Mouse (Mus musculus) hindbrain, postnatal 0 days (tissue): ENCODE results near the gene Tab1. TPM values are rescaled to one million over a fixed set of nuclear protein-coding genes. Genes with fewer than 3 reads are reported as not detected.

Source experiments
- ATAC-seq: fragments of 200-750 bp; cut with Nextera tagmentation; 2 replicates; pipeline ENCODE4 v1.8.0; 2017; ENCODE audit warnings: mild to moderate bottlenecking, moderate TSS enrichment, moderate library complexity
- DNase-seq: peaks from one replicate; pipeline ENCODE4 v3.0.0-alpha.2; 2015; ENCODE audit warnings: low spot score
- H3K27ac ChIP-seq: fragments of 300-500 bp; sonication (generic); 2 replicates; pipeline ENCODE4 v1.5.1; 2014; ENCODE audit warnings: mild to moderate bottlenecking
- H3K27me3 ChIP-seq: fragments of 300-500 bp; sonication (generic); 2 replicates; pipeline ENCODE4 v1.6.1; 2014; ENCODE audit warnings: low read length, mixed read lengths; ENCODE audit not compliant: insufficient read depth
- H3K36me3 ChIP-seq: fragments of 300-500 bp; sonication (generic); 2 replicates; pipeline ENCODE4 v1.6.1; 2014; ENCODE audit warnings: low read length, mixed read lengths; ENCODE audit not compliant: insufficient read depth
- H3K4me1 ChIP-seq: fragments of 300-500 bp; sonication (generic); 2 replicates; pipeline ENCODE4 v1.6.1; 2014; ENCODE audit warnings: antibody characterized with exemption, low read length, mixed read lengths; ENCODE audit not compliant: insufficient read depth
- H3K4me2 ChIP-seq: fragments of 300-500 bp; sonication (generic); 2 replicates; pipeline ENCODE4 v1.6.1; 2014; ENCODE audit warnings: low read depth, mild to moderate bottlenecking, low read length, moderate library complexity, mixed read lengths
- H3K4me3 ChIP-seq: fragments of 300-500 bp; sonication (generic); 2 replicates; pipeline ENCODE4 v1.5.1; 2014; ENCODE audit warnings: low read length
- H3K9ac ChIP-seq: fragments of 300-500 bp; sonication (generic); replicated peaks from 2 replicates; pipeline ENCODE4 v1.6.1; 2014; ENCODE audit warnings: mild to moderate bottlenecking, low read length, moderate library complexity, mixed read lengths
- H3K9me3 ChIP-seq: fragments of 300-500 bp; sonication (generic); 2 replicates; pipeline ENCODE4 v1.6.1; 2016; ENCODE audit warnings: low read length, mixed read lengths
- CTCF ChIP-seq: IDR thresholded peaks from 2 replicates; pipeline ENCODE4 v1.5.1; 2016; ENCODE audit warnings: antibody characterized with exemption, control low read depth, low read depth
- WGBS: fragments of 180-500 bp; shearing (Covaris S2); extraction: QIAGEN DNeasy Blood & Tissue Kit; methylation state at CpG from one replicate; pipeline ENCODE4 v1.1.7; 2014; 5-methylcytosine and 5-hydroxymethylcytosine counted together
- polyA plus RNA-seq: library from polyadenylated mRNA; unstranded; fragments of >200 nt; fragmentation: Nextera tagmentation; extraction: Ambion mirVana; gene quantifications from 2 replicates; pipeline ENCODE4 v1.2.1, GENCODE M21; 2015
- total RNA-seq: library from RNA; depleted of rRNA; stranded (reverse); fragments of >200 nt; gene quantifications from 2 replicates; pipeline ENCODE4 v1.2.3, GENCODE M21; 2014; rRNA removed

Tab1 gene
- total RNA-seq (55.0 and 58.6 TPM in 2 replicates), polyA plus RNA-seq (26.5 and 27.9 TPM in 2 replicates)

DNA sequence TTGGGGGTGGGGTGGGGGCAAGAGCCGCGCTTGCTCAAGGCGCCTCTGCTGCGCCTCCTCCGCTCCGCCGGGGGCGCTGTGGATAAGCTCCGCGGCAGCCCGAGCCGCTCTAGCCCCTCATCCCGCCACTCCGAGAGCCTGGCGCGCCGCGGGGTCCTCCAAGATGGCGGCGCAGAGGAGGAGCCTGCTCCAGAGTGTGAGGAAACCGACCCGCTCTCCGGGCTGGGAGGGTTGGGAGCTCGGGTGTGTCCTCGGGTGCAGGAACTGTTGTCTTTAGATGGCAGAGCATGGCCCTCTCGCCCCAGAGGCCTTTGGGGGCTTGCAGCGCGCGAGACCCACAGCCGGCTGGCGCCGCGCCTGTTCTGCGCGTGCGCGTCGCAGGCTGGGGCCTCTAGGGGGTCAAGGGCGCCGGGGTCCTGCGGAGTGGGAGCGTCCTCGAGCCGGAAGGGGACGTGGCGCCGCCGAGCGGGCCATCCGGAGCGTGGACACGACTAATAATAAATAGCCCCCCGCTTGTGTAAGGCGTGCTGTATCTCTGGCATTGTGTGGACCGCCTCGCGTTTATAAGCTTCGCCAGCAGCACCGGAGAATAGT lies at the start of gene Tab1:
Tab1 (plus strand) TSS at position 135 of the 594 bp plus-strand sequence.
- WGBS, result under 1% methylated on average over 53 of the region's 59 CpGs
- peaks cover 15% of the 10 kb centered on the region for H3K4me1 ChIP-seq
- H3K9me3 ChIP-seq, result no peaks in the 10 kb centered on the region
- peak within 1 kb of the TSS; percentile 75 for H3K4me3 ChIP-seq
- peak within 1 kb of the TSS; percentile 99 for H3K27ac ChIP-seq
- peak; percentile 96 for ATAC-seq
- no peaks in the 10 kb centered on the region for H3K27me3 ChIP-seq
- TF ChIP-seq CTCF, result peak; percentile 75
- peak within 1 kb of the TSS; percentile 79 for H3K9ac ChIP-seq
- no peaks in the 10 kb centered on the region for H3K36me3 ChIP-seq
- DNase-seq, result peak; percentile 98
- peak within 1 kb of the TSS; percentile 71 for H3K4me2 ChIP-seq

DNA sequence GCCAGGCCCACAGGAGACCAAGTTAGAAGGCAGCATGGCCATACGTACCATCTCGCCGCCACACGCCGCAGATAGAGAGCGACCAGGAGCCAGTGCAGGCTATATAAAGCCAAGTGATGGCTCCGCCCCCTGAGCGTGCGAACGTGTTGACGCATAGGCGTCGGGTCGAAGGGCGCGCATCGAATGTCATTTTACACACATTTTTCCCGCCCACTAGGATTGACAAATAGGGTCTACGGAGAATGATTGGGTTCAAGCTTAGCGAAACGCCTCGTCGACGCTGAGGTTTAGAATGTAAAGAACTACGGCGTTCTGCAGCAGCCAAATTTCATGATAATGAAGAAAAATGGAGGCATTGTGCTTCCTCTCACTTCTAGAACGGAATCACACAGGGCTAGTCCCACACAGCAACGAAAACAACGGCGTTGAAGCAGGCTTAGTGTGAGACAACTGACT lies 49.6 kb upstream of the Tab1 start:
- DNase-seq, result peak; percentile 100
- peak; percentile 56 for TF ChIP-seq CTCF
- peak overlapping the region; percentile 80 for H3K9ac ChIP-seq
- peaks cover 11% of the 10 kb centered on the region for H3K4me1 ChIP-seq
- no peaks in the 10 kb centered on the region for H3K27me3 ChIP-seq
- peak overlapping the region; percentile 80 for H3K4me2 ChIP-seq
- peak; percentile 96 for ATAC-seq
- peaks cover 29% of the 10 kb centered on the region for H3K36me3 ChIP-seq
- no peaks in the 10 kb centered on the region for H3K9me3 ChIP-seq
- peak overlapping the region; percentile 98 for H3K27ac ChIP-seq
- WGBS, result under 1% methylated on average over 30 of the region's 30 CpGs
- peak overlapping the region; percentile 79 for H3K4me3 ChIP-seq

- H3K4me2 ChIP-seq, result peak overlapping the region; percentile 80
- peak; percentile 60 for DNase-seq
- WGBS, result under 1% methylated on average over 12 of the region's 12 CpGs
- H3K27me3 ChIP-seq, result no peaks in the 10 kb centered on the region
- peak overlapping the region; percentile 79 for H3K4me3 ChIP-seq
- H3K4me1 ChIP-seq, result peaks cover 11% of the 10 kb centered on the region
- peaks cover 25% of the 10 kb centered on the region for H3K36me3 ChIP-seq
- no peaks in the 10 kb centered on the region for H3K9me3 ChIP-seq
- ATAC-seq, result peak; percentile 2
- peak overlapping the region; percentile 98 for H3K27ac ChIP-seq
- no peak for TF ChIP-seq CTCF
- H3K9ac ChIP-seq, result peak overlapping the region; percentile 80
These were observed 49.2 kb upstream of the Tab1 start for GRCm38 (mm10) chr15:80083740-80084139.

DNA sequence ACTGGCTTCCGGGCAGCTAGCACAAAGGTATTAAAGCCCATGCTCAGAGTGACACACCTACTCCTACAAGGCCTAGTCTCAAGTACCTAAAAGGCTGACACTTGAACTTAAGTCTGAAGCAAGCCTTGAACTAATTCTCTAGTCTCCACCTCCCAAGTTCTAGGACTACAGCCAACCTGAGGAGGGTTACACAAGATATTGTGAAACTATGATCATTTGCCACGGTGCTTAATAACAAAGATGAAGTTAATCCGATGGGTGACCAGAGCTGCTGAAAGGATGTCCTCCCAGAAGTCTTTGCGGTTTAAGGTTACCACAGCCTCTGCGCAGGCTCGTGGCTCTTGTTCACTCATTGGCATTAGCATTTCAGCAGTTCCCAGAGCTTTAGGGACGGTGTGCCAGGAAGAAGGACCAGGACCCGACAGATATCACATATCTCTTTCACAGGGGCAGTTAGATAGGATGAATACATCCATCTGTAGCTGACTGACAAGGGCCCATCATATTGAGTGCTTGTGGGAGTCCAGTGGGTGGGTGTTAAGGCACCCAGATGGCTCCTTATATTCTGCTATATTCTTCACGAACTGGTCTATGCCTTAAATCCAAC lies 45.4 kb upstream of the Tab1 start:
- 83% methylated on average over 9 of the region's 9 CpGs for WGBS
- TF ChIP-seq CTCF, result no peak
- H3K27me3 ChIP-seq, result no peaks in the 10 kb centered on the region

DNA sequence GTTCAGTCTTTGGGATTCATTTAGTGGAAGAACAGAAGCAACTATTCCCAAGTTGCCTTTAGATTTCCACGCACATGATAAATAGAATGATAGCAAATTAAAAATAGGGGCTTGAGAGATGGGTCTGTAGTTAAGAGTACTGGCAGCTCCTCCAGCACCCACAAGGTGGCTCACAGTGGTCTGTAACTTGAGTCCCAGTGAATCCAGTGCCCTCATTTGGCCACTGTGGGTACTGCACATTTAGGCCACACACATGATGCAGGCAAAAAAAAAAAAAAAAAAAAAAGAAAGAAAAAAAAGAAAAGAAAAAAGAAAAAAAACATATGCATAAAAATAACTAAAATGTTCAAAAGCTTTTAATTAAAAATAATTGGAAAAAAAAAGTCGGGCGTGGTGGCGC lies 44.3 kb upstream of the Tab1 start:
- H3K4me1 ChIP-seq, result no peaks in the 10 kb centered on the region
- H3K27ac ChIP-seq, result no peak overlapping the region
- H3K4me2 ChIP-seq, result no peak overlapping the region
- no peak overlapping the region for H3K4me3 ChIP-seq
- WGBS, result 35% methylated on average over 4 of the region's 4 CpGs
- DNase-seq (peak; percentile 97), ATAC-seq (no peak)
- no peaks in the 10 kb centered on the region for H3K27me3 ChIP-seq
- no peaks in the 10 kb centered on the region for H3K36me3 ChIP-seq
- TF ChIP-seq CTCF, result peak; percentile 91
- no peak overlapping the region for H3K9ac ChIP-seq
- H3K9me3 ChIP-seq, result no peaks in the 10 kb centered on the region

More for the DNA sequence above, 45.4 kb upstream of the Tab1 start:
- Histone ChIP-seq H3K9ac (no peak overlapping the region), H3K4me3 (no peak overlapping the region), H3K9me3 (no peaks in the 10 kb centered on the region), H3K36me3 (no peaks in the 10 kb centered on the region), H3K4me2 (no peak overlapping the region), H3K4me1 (no peaks in the 10 kb centered on the region), H3K27ac (no peak overlapping the region)
- ATAC-seq (no peak), DNase-seq (no peak)

GRCm38 (mm10) chr15:80090155-80090554 lies 42.8 kb upstream of the Tab1 start:
- Histone ChIP-seq H3K27ac (peak overlapping the region; percentile 75; the same call in 1 of the 2 replicates), H3K4me1 (no peaks in the 10 kb centered on the region), H3K36me3 (no peaks in the 10 kb centered on the region), H3K9ac (no peak overlapping the region), H3K27me3 (no peaks in the 10 kb centered on the region), H3K9me3 (no peaks in the 10 kb centered on the region), H3K4me3 (no peak overlapping the region), H3K4me2 (no peak overlapping the region; the same call in 1 of the 2 replicates)
- no peak for ATAC-seq
- no peak for DNase-seq
- no peak for TF ChIP-seq CTCF
- WGBS, result 75% methylated on average over 11 of the region's 11 CpGs

- DNase-seq (peak; percentile 59), ATAC-seq (peak; percentile 41; the same call in 1 of the 2 replicates)
- peak overlapping the region; percentile 75 for H3K27ac ChIP-seq
- H3K9ac ChIP-seq, result peak overlapping the region; percentile 65
- H3K4me3 ChIP-seq, result peak overlapping the region; percentile 65
- H3K27me3 ChIP-seq, result no peaks in the 10 kb centered on the region
- no peak for TF ChIP-seq CTCF
- no peaks in the 10 kb centered on the region for H3K4me1 ChIP-seq
- H3K36me3 ChIP-seq, result no peaks in the 10 kb centered on the region
- 2% methylated on average over 17 of the region's 17 CpGs for WGBS
- no peaks in the 10 kb centered on the region for H3K9me3 ChIP-seq
- H3K4me2 ChIP-seq, result peak overlapping the region; percentile 74
These were observed 42.2 kb upstream of the Tab1 start for GRCm38 (mm10) chr15:80090741-80091120.
